Mouse (Mus musculus): ENCODE results near the gene Tmprss12. TPM values are rescaled to one million over a fixed set of nuclear protein-coding genes. Genes with fewer than 3 reads are reported as not detected.

The Tmprss12 gene
- polyA plus RNA-seq, 1 experiment = not detected

DNA sequence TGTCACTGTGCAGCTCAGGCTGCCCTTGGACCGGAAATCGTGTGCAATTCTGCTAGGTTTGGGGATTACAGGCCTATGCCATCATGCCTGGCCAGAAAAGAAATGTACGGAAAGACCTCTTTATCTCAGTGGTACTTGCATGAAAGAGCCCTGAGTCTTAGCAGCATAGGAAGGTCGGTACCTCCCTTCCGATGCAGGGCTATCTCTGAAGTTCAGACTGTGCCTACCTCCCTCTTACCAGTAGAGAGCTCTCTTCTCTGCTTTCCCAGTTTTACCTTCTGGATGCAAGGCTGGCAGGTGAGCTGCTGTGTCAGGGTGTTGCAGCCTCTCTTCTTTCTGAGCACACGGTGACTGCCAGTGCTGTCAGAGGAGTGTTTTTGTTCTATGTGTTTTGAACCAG, 38.9 kb upstream of the Tmprss12 start:
- no peak for TF ChIP-seq POLR2AphosphoS2 (IDR thresholded peaks at IDR 0.05; ENCODE audit: insufficient read length, low read depth)
- TF ChIP-seq MYOG (IDR thresholded peaks at IDR 0.05; ENCODE audit: control insufficient read depth in 1 of 3, insufficient read depth in 1 of 3, insufficient read length in 2 of 3, low read depth in 2 of 3) = no peak
- TF ChIP-seq REST (IDR thresholded peaks at IDR 0.05; ENCODE audit: insufficient read depth, insufficient read length) = no peak
- no peak for TF ChIP-seq USF1 (IDR thresholded peaks at IDR 0.05; ENCODE audit: low read depth)
- TF ChIP-seq CEBPB (IDR thresholded peaks at IDR 0.05; ENCODE audit: insufficient read depth, poor library complexity, severe bottlenecking) = no peak
- no peak for TF ChIP-seq TCF12 (IDR thresholded peaks at IDR 0.05; ENCODE audit: insufficient read depth, poor library complexity, severe bottlenecking)
- no peak for TF ChIP-seq MYOD1 (IDR thresholded peaks at IDR 0.05; ENCODE audit: control insufficient read depth in 1 of 3, insufficient read length in 2 of 3, low read depth in 2 of 3)
- TF ChIP-seq TCF3 (IDR thresholded peaks at IDR 0.05; ENCODE audit: insufficient read length, low read depth) = no peak
- TF ChIP-seq MAX (IDR thresholded peaks at IDR 0.05; ENCODE audit: low read depth) = no peak
- TF ChIP-seq E2F4 (IDR thresholded peaks at IDR 0.05; ENCODE audit: insufficient read depth) = no peak
- no peak for TF ChIP-seq POLR2A (IDR thresholded peaks at IDR 0.05; ENCODE audit: insufficient read length, low read depth)
- TF ChIP-seq SRF (IDR thresholded peaks at IDR 0.05; ENCODE audit: control insufficient read depth, insufficient read length, low read depth) = no peak
- Histone ChIP-seq H3ac (ENCODE audit: control insufficient read depth, insufficient read length) (no peak overlapping the region), H3K36me3 (ENCODE audit: control insufficient read depth, insufficient read depth) (peaks cover 76% of the 10 kb centered on the region), H3K79me2 (ENCODE audit: control insufficient read depth, insufficient read depth) (peaks cover 82% of the 10 kb centered on the region), H3K4me2 (ENCODE audit: low read depth) (no peak overlapping the region), H3K27me3 (ENCODE audit: control insufficient read depth, insufficient read depth, insufficient read length) (no peaks in the 10 kb centered on the region), H3K4me3 (no peak overlapping the region)

- Histone ChIP-seq H3K4me3 (no peak overlapping the region), H3K79me2 (ENCODE audit: control insufficient read depth, insufficient read depth) (peaks cover 63% of the 10 kb centered on the region), H3K4me2 (ENCODE audit: low read depth) (no peak overlapping the region), H3ac (ENCODE audit: control insufficient read depth, insufficient read length) (no peak overlapping the region), H3K27me3 (ENCODE audit: control insufficient read depth, insufficient read depth, insufficient read length) (no peaks in the 10 kb centered on the region), H3K36me3 (ENCODE audit: control insufficient read depth, insufficient read depth) (peaks cover 91% of the 10 kb centered on the region)
- TF ChIP-seq CEBPB (IDR thresholded peaks at IDR 0.05; ENCODE audit: insufficient read depth, poor library complexity, severe bottlenecking) = no peak
- no peak for TF ChIP-seq E2F4 (IDR thresholded peaks at IDR 0.05; ENCODE audit: insufficient read depth)
- TF ChIP-seq USF1 (IDR thresholded peaks at IDR 0.05; ENCODE audit: low read depth) = no peak
- no peak for TF ChIP-seq TCF12 (IDR thresholded peaks at IDR 0.05; ENCODE audit: insufficient read depth, poor library complexity, severe bottlenecking)
- TF ChIP-seq TCF3 (IDR thresholded peaks at IDR 0.05; ENCODE audit: insufficient read length, low read depth) = no peak
- TF ChIP-seq POLR2AphosphoS2 (IDR thresholded peaks at IDR 0.05; ENCODE audit: insufficient read length, low read depth) = no peak
- no peak for TF ChIP-seq MYOG (IDR thresholded peaks at IDR 0.05; ENCODE audit: control insufficient read depth in 1 of 3, insufficient read depth in 1 of 3, insufficient read length in 2 of 3, low read depth in 2 of 3)
- TF ChIP-seq SRF (IDR thresholded peaks at IDR 0.05; ENCODE audit: control insufficient read depth, insufficient read length, low read depth) = no peak
Measured at GRCm38 (mm10) chr15:100245951-100246350, 34.7 kb upstream of the Tmprss12 start.

- Histone ChIP-seq H3K4me3 (no peak overlapping the region), H3K27me3 (ENCODE audit: control insufficient read depth, insufficient read depth, insufficient read length) (no peaks in the 10 kb centered on the region), H3K36me3 (ENCODE audit: control insufficient read depth, insufficient read depth) (peaks cover 91% of the 10 kb centered on the region), H3K4me2 (ENCODE audit: low read depth) (no peak overlapping the region), H3ac (ENCODE audit: control insufficient read depth, insufficient read length) (no peak overlapping the region), H3K79me2 (ENCODE audit: control insufficient read depth, insufficient read depth) (peaks cover 52% of the 10 kb centered on the region)
- TF ChIP-seq TCF12 (IDR thresholded peaks at IDR 0.05; ENCODE audit: insufficient read depth, poor library complexity, severe bottlenecking) = no peak
- no peak for TF ChIP-seq USF1 (IDR thresholded peaks at IDR 0.05; ENCODE audit: low read depth)
- TF ChIP-seq MAX (IDR thresholded peaks at IDR 0.05; ENCODE audit: low read depth) = no peak
- TF ChIP-seq MYOD1 (IDR thresholded peaks at IDR 0.05; ENCODE audit: control insufficient read depth in 1 of 3, insufficient read length in 2 of 3, low read depth in 2 of 3) = no peak
- TF ChIP-seq MYOG (IDR thresholded peaks at IDR 0.05; ENCODE audit: control insufficient read depth in 1 of 3, insufficient read depth in 1 of 3, insufficient read length in 2 of 3, low read depth in 2 of 3) = no peak
- TF ChIP-seq CEBPB (IDR thresholded peaks at IDR 0.05; ENCODE audit: insufficient read depth, poor library complexity, severe bottlenecking) = no peak
- no peak for TF ChIP-seq POLR2A (IDR thresholded peaks at IDR 0.05; ENCODE audit: insufficient read length, low read depth)
- no peak for TF ChIP-seq SRF (IDR thresholded peaks at IDR 0.05; ENCODE audit: control insufficient read depth, insufficient read length, low read depth)
- TF ChIP-seq E2F4 (IDR thresholded peaks at IDR 0.05; ENCODE audit: insufficient read depth) = no peak
- no peak for TF ChIP-seq REST (IDR thresholded peaks at IDR 0.05; ENCODE audit: insufficient read depth, insufficient read length)
- no peak for TF ChIP-seq TCF3 (IDR thresholded peaks at IDR 0.05; ENCODE audit: insufficient read length, low read depth)
- TF ChIP-seq POLR2AphosphoS2 (IDR thresholded peaks at IDR 0.05; ENCODE audit: insufficient read length, low read depth) = no peak
Measured at GRCm38 (mm10) chr15:100247296-100247695, 33.3 kb upstream of the Tmprss12 start.

- no peak overlapping the region for H3K4me2 ChIP-seq (ENCODE audit: low read depth)
- peaks cover 92% of the 10 kb centered on the region for H3K36me3 ChIP-seq (ENCODE audit: control insufficient read depth, insufficient read depth)
- H3K79me2 ChIP-seq (ENCODE audit: control insufficient read depth, insufficient read depth) = peaks cover 39% of the 10 kb centered on the region
- TF ChIP-seq E2F4 (IDR thresholded peaks at IDR 0.05; ENCODE audit: insufficient read depth) (no peak), REST (IDR thresholded peaks at IDR 0.05; ENCODE audit: insufficient read depth, insufficient read length) (no peak), CEBPB (IDR thresholded peaks at IDR 0.05; ENCODE audit: insufficient read depth, poor library complexity, severe bottlenecking) (no peak), POLR2AphosphoS2 (IDR thresholded peaks at IDR 0.05; ENCODE audit: insufficient read length, low read depth) (no peak), SRF (IDR thresholded peaks at IDR 0.05; ENCODE audit: control insufficient read depth, insufficient read length, low read depth) (no peak), MAX (IDR thresholded peaks at IDR 0.05; ENCODE audit: low read depth) (no peak), POLR2A (IDR thresholded peaks at IDR 0.05; ENCODE audit: insufficient read length, low read depth) (no peak), TCF12 (IDR thresholded peaks at IDR 0.05; ENCODE audit: insufficient read depth, poor library complexity, severe bottlenecking) (no peak), USF1 (IDR thresholded peaks at IDR 0.05; ENCODE audit: low read depth) (no peak), MYOG (IDR thresholded peaks at IDR 0.05; ENCODE audit: control insufficient read depth in 1 of 3, insufficient read depth in 1 of 3, insufficient read length in 2 of 3, low read depth in 2 of 3) (no peak)
- no peak overlapping the region for H3K4me3 ChIP-seq
- no peaks in the 10 kb centered on the region for H3K27me3 ChIP-seq (ENCODE audit: control insufficient read depth, insufficient read depth, insufficient read length)
- no peak overlapping the region for H3ac ChIP-seq (ENCODE audit: control insufficient read depth, insufficient read length)
Measured at GRCm38 (mm10) chr15:100248665-100249433, 31.8 kb upstream of the Tmprss12 start.
